Mouse (Mus musculus) thymus, adult 2 months (tissue): ENCODE results near the gene Acyp2.

ENCODE experiments used
- CTCF ChIP-seq: fragments of 200-500 bp; IDR thresholded peaks from 2 replicates; pipeline ENCODE4 v1.5.1; 2012; ENCODE audit warnings: mild to moderate bottlenecking, control low read depth, low read length, moderate library complexity, borderline replicate concordance; ENCODE audit not compliant: control insufficient read depth, poor library complexity, insufficient read depth; ENCODE audit errors: extremely low read depth
- POLR2A ChIP-seq: fragments of 200-500 bp; IDR thresholded peaks from 2 replicates; pipeline ENCODE4 v1.6.1; 2012; ENCODE audit warnings: mild to moderate bottlenecking, low read length, control low read depth, moderate library complexity; ENCODE audit not compliant: control insufficient read depth, poor library complexity, insufficient read depth; ENCODE audit errors: extremely low read depth

DNA sequence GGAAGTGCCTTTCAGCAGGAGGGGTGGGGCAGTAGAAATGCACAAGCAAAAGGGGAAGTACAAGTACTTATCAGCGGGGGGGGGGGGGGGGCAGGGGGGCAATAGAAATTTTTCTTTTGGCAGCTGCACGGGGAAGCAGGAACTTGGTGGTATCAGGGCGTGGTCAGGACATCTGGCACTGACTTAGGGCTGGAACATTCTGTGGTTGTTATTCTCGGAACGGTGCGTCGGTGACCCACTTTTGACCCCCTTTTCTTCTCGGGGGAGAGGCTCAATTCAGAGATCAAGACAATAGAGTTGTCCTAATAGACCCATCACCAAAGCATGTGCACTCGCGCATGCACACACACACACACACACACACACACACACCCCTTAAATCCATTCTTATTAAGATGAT lies 161.2 kb downstream of the Acyp2 start:
- TF ChIP-seq POLR2A, result no peak
- no peak for TF ChIP-seq CTCF
